Mouse (Mus musculus) spleen, adult 2 months (tissue): Measurements from ENCODE around the gene Lrrc47.

Experiments used
- CTCF ChIP-seq: fragments of 200-500 bp; IDR thresholded peaks from 2 replicates; pipeline ENCODE4 v1.5.1; 2011; ENCODE audit warnings: mild to moderate bottlenecking, inconsistent platforms; ENCODE audit not compliant: insufficient read depth, insufficient read length, insufficient replicate concordance; ENCODE audit errors: extremely low read depth
- POLR2A ChIP-seq: fragments of 200-500 bp; IDR thresholded peaks from 2 replicates; pipeline ENCODE4 v1.6.1; 2011; ENCODE audit warnings: low read depth, low read length, inconsistent platforms

DNA sequence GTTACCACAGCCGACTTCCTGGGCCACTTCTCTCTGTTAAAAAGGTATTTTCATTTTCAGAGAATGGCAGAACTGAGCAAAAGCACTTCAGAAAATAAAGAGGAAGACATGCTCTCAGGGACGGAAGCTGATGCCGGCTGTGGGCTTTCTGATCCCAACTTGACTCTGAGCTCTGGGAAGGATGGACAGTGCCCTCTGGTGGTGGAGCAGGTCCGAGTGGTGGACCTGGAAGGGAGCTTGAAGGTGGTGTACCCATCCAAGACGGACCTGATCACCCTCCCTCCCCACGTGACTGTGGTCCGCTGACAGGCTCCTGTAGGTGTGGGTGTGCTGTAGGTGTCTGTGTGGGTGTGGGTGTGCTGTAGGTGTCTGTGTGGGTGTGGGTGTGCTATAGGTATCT, 8.0 kb downstream of the Lrrc47 start:
- TF ChIP-seq POLR2A (no peak), CTCF (peak; percentile 64)
